Mouse (Mus musculus) spleen, postnatal 4 days (tissue): ENCODE data around the gene Wbp1l.
A peak's percentile ranks its signal among the peaks of the same experiment; 100 is the strongest.
"Not testable (repeated sequence)": the region's sequence is repeated elsewhere in the genome, so short reads cannot be mapped to it uniquely, and the experiment has no call there.

Source experiments
- DNase-seq, 2 experiments: peaks; one replicate each; pipeline ENCODE4 v3.0.0; 2022; ENCODE audit warnings: low spot score in 2 of 2

Gene Wbp1l

DNA sequence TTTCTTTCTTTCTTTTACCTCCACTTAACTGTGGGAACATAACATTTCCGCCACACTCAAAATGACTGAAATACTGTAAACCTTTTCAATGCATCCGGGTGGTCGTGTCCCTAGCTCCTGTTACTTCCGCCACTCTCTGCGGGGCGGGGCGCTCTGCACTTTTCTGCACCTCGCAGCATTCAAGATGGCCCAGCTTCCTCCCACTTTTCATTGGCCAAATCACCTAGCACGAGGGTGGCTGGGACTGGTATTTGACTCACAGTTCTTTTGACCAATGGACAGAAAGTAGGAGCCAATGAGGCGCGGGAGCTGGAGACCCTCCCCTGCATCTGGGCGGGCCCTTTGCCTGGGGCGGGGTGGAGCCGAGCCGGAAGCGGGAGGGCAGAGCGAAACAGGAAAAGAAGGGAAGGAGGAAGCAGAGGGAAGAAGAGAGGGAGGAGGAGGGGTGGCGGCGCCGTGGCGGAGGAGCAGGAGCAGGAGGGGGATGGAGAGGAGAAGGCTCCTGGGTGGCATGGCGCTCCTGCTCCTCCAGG lies at the start of gene Wbp1l:
Gene Wbp1l, plus strand, starts transcription at position 365 of the 533 bp plus-strand sequence.
- peak; percentile 91 to 94 for DNase-seq

DNA sequence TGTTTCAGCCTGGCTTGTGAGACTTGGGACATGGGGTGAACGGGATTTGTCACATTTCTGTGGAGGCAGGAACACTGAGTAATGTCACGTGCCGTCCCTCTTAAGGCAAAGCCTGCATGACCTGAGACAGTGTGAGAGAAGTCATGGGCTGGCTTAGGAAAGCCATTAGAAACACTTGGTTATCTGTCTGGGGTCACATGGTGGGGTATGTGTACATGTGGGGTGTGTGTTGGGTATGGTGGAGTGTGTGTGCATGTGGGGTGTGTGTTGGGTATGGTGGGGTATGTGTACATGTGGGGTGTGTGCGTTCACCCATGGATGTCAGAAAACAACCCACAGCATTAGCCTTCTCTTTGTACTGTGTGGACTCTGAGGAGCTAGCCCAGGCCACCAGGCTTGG lies 48.5 kb upstream of the Wbp1l start:
- no peak for DNase-seq

DNA sequence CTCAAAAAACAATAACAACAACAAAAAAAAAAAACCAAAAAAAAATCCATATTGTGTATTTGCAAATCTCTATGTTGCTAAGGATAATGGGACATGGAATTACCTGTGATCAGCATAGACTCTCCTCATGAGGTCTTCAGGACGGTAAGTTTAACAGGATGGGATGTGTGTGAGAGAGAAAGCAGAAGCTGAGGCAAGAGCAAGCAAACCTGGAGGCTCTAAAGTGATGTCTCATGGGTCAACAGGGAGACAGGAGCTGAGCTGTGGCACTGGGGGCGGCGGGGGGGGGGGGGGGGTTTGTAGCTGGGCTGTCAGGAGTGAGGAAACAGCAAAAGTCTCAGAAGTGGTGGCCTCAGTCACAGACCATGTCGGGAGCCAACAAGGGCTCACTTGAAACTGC lies 46.4 kb upstream of the Wbp1l start:
- DNase-seq: no peak

DNA sequence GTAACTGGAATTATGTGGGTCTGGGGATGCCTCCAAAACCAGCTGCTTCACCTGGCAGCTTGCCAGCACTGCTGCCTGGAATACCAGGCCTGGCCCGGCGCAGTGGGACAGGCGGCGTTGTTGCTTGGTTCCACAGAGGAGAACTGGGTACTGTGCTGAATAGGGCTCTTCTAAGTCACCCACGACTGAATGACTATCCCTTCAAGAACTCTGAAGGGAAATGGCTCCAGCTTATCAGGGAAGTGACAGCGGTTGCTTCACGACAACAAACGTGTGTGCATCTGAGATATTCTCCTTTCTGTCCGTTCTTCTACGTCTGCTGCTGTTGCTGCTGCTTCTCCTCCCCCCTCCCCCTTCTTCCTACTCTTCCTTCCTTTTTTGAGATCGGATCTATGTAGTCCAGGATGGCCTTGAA lies 45.3 kb upstream of the Wbp1l start:
- peak; percentile 36 to 75 for DNase-seq

DNA sequence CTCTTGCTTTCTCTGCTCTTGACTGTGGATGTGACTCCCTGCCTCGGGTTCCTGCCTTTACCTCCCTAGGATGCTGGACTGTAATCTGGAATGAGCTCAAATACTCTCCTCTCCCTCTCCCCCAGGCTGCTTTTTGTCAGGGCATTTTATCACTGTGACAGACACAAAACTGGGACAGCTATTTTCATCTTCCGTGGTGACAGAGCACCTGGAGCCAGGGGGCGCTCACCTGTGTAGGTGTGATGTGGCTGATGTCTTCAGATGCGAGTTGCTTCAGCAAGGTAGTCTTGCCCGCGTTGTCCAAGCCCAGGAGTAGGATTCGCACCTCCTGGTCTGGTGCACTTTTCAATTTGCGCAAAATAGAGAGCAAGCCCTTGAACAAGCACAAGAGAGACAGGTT lies 40.9 kb upstream of the Wbp1l start:
- DNase-seq: no peak

DNA sequence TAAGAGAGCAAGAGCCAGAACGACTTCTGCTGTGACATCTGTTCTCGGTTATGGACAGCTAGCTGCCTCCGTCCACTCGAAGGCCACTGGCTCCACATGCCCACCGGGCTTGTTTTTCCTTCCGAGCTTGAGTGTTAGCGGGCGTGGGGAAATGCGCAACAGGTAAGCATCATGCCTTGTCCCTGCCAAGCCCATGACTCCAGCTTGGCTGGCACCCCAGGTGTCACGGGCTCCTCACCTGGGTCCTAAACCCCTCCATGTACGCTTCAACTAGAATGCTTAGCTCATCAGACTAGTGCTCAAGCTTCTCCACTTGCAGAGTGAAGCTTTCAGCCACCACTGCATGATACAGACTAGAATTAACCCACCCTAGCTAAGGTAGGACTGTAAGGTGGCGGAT lies 40.3 kb upstream of the Wbp1l start:
- no peak for DNase-seq

DNA sequence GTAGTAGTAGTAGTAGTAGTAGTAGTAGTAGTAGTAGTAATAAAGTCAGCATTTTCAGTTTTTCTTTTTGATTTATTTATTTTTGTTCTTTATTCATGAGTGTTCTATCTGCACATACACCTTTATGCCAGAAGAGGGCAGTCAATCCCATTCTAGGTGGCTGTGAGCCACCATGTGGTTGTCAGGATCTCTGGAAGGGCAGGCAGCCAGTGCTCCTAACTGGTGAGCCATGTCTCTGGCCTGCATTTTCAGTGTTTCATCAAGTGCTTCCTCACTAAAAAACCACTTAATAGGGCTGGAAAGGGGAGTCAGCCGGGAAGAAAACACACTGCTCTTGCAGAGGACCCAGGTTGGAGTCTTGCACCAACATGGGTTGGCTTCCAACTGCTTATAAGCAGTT lies 36.8 kb upstream of the Wbp1l start:
- peak; percentile 42 to 73 for DNase-seq

DNA sequence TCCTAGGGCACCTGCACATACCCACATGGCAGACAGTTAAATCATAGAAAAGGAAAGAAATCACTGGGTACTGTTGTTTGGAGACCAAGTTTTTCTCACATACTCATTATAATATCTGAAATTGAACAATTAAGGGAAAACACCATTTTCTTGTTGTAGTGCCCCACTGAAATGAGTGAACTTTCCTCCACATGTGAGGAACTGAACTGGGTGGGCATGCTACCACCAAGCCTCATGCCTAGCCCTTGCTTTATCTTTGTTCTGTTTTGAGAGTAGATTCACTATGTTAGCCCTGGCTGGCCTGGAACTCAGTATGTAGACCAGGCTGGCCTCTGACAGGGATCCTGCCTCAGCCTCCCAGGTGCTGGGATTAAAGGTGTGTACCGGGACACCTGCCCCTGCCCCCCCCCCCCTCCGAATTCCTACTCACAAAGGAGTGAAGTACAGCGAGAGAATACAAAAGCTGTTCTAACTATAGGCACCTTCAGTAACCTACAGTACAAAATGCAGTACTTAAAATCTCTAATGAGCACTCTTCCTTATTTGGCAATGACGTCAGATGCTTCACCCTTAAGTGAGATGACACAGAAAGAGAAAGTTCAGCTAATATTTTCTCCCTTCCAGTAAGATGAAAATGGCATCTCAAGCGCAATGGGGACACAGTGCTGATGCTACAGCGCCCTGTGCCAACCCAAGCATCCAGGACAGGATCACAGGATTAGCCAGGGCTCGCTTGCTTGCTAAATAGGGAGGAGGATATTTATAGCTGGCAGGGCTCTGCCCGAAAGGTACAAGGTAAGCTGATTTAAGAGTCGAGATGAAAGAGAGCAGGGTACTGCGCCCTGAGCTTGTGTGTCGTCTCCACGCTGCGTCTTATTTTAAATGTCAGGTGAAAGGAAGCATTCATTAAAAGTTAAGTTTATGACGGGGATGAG lies 36.0 kb upstream of the Wbp1l start:
- DNase-seq: no peak

DNA sequence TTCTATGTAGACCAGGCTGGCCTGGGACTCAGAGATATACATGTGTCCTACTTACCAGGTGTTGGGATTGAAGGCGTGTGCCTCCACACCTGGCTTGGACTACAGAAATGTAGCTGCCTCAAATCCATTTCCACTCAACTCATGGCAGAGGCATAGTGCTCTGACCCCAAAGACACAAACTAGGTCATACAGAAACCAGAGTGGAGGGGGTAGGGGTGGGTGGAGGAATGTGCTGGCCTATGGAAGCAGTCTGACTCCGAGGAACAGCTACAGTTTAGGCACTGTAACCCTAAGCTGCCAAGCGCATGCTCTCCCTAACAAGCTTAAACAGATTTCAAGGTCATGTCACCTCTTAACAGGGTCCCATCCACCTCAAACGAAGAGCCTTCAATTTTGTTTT lies 35.3 kb upstream of the Wbp1l start:
- no peak for DNase-seq

DNA sequence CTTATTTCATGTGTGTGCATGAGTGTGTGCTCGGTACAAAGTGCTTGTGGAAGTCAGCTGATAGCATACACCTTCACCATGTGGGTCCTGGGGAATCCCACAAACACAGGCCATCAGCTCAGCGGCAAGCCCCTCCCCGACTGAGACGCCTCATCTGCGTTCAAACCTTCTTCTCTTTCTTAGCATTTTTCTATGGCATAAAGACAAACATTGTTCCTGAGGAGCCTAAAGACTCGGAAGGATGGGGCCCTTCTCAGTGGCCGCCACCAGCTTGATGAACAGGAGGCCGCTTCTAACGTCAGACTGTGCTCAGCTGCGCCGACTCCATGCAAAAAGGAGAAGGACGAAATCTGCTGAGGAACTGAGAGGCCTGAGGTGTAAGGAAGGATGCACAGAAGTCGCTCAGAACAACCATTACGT lies 34.8 kb upstream of the Wbp1l start:
- DNase-seq: no peak

DNA sequence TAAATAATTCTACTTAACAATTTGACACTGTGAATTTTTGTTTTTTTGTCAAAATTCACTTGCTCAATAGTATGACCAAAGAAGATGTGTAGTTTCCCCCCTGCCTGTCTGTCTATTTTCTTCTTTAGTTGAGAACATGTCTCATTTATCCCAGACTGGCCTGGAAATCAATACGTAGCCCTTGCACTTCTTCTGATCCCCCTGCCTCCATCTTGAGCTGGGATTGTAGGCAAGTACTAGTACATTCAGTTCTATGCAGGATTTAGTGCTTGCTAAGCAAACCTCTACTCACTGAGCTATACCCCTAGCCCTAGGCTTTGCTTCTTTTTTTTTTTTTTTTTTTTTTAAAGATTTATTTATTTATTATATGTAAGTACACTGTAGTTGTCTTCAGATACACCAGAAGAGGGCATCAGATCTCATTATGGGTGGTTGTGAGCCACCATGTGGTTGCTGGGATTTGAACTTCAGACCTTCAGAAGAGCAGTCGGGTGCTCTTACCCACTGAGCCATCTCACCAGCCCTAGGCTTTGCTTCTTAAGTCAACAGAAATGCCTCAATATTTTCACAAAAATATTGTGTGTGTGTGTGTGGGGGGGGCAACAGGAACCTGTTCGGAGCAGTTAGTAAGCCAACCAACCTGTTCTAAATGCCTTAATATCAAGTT lies 27.5 kb upstream of the Wbp1l start:
- not testable (repeated sequence) for DNase-seq

DNA sequence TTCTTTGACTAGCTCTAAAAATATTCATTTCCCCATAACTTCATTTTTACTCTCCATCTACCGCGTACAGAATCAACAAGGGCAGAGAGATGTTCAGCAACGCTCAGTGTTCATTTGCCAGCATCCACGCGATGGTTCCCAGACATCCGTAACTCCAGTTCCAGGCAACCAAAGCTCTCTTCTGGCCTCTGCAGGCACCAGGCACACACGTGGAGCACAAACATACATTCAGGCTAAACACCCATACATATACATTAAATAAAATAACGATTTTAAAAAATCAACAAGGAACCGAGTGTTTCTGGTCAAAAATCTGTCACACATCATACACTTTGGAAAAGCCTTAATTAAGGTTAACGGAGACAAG lies 27.0 kb upstream of the Wbp1l start:
- DNase-seq: no peak

DNA sequence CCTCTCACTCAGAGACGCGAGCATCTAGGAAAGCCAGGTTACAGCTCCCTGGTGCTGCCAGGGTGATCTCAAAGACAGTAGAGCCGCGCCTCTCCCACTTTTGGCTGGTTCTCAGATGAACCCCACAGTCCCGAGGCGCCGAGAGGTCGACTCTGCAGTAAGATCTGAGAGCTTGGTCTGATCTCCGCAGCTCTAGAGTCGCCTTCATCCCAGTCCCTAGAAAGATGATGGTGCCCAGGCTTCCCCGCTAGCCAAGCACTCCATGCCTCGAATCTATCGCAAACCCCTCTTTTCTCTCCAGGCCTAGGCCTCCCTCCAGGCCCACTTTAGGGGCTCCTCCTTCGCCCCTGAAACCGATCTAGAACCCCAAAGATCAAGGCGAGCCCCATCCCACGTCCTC lies 26.3 kb upstream of the Wbp1l start:
- DNase-seq: no peak

DNA sequence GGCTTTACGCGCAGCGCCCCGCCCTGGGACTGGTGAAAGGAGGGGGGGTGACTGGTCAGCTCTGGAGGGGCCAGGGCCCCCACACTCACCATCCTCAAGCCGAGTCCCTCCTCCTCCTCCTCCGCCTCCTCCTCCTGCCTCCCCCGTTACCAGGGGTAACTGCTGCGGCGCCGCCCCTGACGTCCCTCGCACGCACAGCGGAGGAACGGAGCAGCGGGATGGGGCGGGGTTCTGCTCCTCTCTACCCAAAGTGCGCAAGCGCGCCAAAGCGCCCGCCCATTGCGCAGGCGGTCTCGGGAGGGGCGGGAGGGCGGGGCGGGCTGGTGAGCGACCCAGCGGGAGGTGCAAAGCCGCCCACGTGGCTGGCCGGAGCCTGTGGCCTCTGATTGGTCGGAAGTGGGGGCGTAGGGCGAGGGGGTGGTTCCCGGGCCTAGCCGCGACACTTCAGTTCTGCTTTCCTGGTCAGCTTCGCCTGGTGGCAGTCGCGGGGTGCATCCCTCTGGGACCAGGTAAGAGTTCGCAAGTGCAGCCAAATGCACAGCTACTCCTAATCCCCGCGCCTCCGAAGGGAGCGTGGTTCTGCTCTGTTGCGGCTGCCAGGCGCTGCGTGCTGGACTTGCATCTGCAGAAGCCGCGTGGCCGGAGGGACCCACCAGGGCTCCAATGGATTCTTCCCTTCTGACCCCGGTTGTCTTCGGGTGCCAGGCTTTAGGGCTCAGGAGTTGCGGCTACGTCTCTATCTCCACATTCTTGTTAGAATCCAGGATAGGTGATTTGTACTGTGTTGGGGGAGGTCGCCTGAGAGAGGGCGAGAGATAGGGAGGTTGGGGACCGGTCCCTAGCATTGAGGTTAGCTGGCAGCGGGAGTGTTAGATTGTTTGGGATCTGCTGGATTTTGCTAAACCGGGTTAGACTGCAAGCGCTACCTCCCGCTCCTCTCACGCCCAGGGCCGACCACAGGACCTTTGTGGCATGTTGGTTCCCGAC lies 25.6 kb upstream of the Wbp1l start, which contains the start of the genes Arl3 and Sfxn2:
Gene Arl3, minus strand, starts transcription at position 248 of the 987 bp plus-strand sequence.
Gene Sfxn2, plus strand, starts transcription at position 415 of the 987 bp plus-strand sequence.
- peak; percentile 95 to 97 for DNase-seq

DNA sequence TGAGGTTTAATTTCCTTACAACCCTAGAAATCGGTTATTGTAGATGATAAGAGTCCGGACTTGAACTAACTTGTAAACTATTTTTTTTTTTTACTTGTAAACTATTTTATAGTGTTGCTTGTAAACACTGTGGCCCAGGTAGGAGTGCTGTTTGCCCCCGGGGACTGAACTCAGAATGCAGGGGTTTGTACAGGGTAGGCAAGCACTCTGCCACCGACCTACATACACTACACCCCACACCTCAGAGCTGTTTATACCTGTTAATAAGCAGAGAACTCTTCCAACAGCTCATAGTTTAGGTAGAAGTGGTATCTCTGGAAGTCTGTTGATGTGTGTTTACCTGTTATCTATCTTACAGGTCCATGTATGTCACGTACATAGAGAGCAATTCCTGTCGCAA lies 24.9 kb upstream of the Wbp1l start:
- no peak for DNase-seq

DNA sequence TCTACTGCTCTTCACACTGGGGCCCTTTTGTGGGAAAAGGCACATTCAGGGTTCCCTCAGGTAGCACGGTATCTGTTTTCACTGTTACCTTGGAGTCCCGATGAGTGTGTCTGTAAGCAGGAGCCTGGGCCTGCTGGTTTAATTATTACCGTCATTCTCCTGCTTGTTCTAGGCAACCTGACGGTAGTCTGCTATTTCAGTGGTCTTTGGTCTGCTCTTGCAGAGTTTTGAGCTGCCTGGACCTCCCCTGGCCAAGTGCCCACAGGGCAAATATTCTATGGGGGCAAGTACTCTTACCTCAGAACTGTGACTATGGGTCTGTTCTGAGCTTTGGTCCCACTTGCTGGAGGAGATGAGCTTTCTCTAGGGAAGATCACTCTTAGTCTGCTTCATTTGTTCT lies 23.7 kb upstream of the Wbp1l start:
- DNase-seq: no peak

DNA sequence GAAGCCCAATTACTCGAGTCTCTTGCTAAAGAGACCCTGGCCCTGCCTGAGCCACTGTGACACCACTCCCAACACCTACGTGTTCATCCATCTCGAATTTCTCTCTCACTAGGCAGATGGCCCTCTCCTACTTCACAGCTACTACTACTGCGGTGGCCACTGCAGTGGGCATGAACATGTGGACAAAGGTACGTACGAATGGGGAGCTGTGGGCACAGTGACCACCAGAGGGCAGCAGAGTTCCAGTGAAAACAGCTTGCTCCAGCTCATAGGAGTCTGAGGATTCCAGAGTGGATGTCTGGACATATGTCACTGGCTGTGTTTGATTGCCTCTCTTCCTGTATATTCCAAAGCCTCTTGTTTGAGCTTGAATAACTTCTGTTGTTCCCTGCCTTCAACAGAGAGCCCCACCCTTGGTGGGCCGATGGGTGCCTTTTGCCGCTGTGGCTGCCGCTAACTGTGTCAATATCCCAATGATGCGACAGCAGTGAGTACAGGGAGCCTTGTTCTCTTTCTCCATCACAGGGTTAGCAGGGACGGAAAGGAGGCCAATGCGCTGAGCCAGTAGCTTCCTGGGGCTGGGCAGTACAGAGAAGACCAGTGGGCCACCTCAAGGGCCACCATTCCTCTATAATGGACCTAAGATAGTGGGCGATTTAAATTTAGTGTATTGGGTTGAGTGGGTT lies 10.9 kb upstream of the Wbp1l start:
- DNase-seq: peak; percentile 73 to 94

DNA sequence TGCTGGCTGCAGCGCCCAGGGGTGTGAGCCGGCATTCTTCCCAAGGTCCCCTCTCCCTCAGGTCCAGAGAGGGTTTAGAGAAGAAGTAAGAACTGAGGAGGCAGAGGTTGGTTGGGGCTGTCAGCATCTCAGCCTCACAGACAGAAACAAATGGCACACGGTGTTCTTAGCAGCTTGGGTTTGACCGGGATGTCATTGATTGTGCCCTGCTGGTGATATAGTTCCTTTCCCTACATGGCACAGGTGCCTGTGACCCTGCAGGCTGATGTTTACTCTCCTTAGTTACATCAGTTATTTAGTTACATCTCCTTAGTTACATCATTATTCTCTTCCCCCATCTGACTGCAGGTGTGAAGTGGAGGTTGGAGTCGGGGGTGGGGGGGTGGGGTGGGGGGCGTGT lies 7.3 kb upstream of the Wbp1l start:
- DNase-seq: no peak

DNA sequence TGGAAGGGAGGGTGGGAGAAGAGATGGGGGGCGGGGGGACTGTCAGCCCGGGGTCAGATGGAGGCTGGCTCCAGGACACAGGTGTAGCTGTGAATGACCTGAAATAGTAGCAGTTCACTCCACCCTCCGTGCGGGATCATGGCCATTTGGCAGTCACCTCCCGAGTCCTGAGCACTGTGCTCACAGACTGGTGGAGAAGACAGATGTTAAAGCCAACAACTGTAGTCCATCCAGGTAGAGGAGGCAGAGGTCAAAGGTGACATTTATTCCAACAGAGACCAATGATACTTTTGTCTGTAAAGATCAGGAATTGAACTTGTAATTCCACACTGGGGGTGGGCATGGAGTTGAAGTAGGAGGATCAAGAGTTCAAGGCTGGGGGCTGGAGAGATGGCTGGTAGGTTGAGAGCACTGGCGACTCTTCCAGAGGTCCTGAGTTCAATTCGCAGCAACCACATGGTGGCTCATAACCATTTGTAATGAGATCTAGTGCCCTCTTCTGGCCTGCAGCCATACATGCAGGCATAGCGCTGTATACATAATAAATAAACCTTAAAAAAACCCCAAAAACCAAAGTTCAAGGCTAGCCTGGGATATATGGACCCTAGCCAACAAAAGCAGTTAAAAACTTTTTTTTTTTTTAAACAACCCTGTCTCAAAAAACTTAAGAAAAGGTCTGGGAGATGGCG lies 6.0 kb upstream of the Wbp1l start:
- DNase-seq: no peak

DNA sequence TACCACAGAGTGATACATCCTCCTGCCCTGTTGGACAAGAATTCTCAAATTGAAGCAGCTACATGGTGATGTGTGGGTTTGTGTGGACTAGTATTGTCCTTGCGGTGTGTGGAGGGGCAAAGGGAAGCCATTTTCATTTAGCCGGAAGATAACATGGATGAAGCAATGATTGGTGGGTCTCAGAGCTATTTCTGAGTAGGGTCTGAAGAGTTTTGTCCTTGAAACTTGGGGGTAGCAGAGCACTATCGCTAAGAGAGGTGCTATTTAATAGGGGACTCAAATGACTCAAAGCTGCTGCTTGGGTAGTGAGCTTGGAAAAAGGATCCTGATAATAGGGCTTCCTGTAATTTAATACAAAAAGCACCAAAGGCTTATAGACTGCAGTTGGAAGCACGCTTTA lies 697 bp upstream of the Wbp1l start:
- DNase-seq: peak in 1 of 2 experiments; percentile 54
